In genomic region chr2:167999145-167999743, GRCm38 (mm10) we compare ENCODE assay signal across 21 mouse cellular contexts. TPM values are rescaled to one million over a fixed set of nuclear protein-coding genes. Genes with fewer than 3 reads are reported as not detected.
DNase-seq lines count a peak whose midpoint lies in the region; ATAC-seq and TF ChIP-seq lines count a peak whose summit lies in the region.
"Had no signal": no experiment of that assay in that cellular context is flagged by ENCODE, and none has a peak within 500 bp of the region (broad histone marks: within the 10 kb centered on the region; RNA-seq: fewer than 3 reads in every experiment).

No protein-coding gene starts in this region.

- H3K4me1 ChIP-seq in heart, postnatal 0 days (ENCODE audit: control insufficient read depth, insufficient read depth), result no peaks in the 10 kb centered on the region
- H3K4me1 ChIP-seq in liver, postnatal 0 days (ENCODE audit: insufficient read depth), result no peaks in the 10 kb centered on the region; the same call in 1 of the 2 replicates
- peaks cover 14% of the 10 kb centered on the region for H3K4me1 ChIP-seq in liver, embryonic 11.5 days (replicated peaks; ENCODE audit: control insufficient read depth, insufficient read depth, low read length)
- no peaks in the 10 kb centered on the region for H3K4me1 ChIP-seq in ES-Bruce4 (ENCODE audit: control insufficient read depth, insufficient read depth, low read length)

- H3K27ac ChIP-seq in heart, postnatal 0 days (ENCODE audit: low read depth), result no peak overlapping the region
- H3K27ac ChIP-seq in liver, postnatal 0 days (ENCODE audit: low read depth), result no peak overlapping the region
- no peak overlapping the region for H3K27ac ChIP-seq in liver, embryonic 11.5 days (ENCODE audit: low read depth, low read length)
- H3K27ac ChIP-seq in ES-Bruce4 (ENCODE audit: insufficient read depth, low read length), result no peak overlapping the region
- H3K27ac ChIP-seq: embryonic facial prominence, embryonic 12.5 days; liver, embryonic 13.5 days had no signal

- H3K9me3 ChIP-seq in heart, postnatal 0 days (replicated peaks; ENCODE audit: control insufficient read depth, low read length), result peaks cover 7% of the 10 kb centered on the region; the same call in 1 of the 2 replicates
- no peaks in the 10 kb centered on the region for H3K9me3 ChIP-seq in liver, postnatal 0 days (ENCODE audit: low read length)
- peaks cover 3% of the 10 kb centered on the region; the same call in 1 of the 2 replicates for H3K9me3 ChIP-seq in liver, embryonic 11.5 days (ENCODE audit: control insufficient read depth, low read length)
- H3K9me3 ChIP-seq in ES-Bruce4 (replicated peaks; ENCODE audit: control insufficient read depth, insufficient read depth, low read length, poor library complexity, severe bottlenecking), result no peaks in the 10 kb centered on the region
- H3K9me3 ChIP-seq: liver, embryonic 13.5 days had no signal

- peak; percentile 17 for TF ChIP-seq CTCF in heart, postnatal 0 days (IDR thresholded peaks at IDR 0.05; ENCODE audit: low read depth)
- TF ChIP-seq CTCF in liver, postnatal 0 days (IDR thresholded peaks at IDR 0.05; ENCODE audit: low read depth), result peak; percentile 34
- TF ChIP-seq CTCF in ES-Bruce4 (IDR thresholded peaks at IDR 0.05; ENCODE audit: low read depth, low read length), result peak; percentile 74

- no peak for TF ChIP-seq EP300 in heart, postnatal 0 days (IDR thresholded peaks at IDR 0.05; ENCODE audit: low read depth)
- TF ChIP-seq EP300 in liver, postnatal 0 days (IDR thresholded peaks at IDR 0.05; ENCODE audit: low read depth), result no peak
- TF ChIP-seq EP300 in ES-Bruce4 (IDR thresholded peaks at IDR 0.05; ENCODE audit: insufficient read depth, low read depth, low read length), result no peak

- peak; percentile 25; the same call in 1 of the 2 replicates for ATAC-seq in heart, postnatal 0 days (ENCODE audit: insufficient read depth, low read depth)
- no peak for ATAC-seq in liver, postnatal 0 days
- no peak for ATAC-seq in liver, embryonic 11.5 days (replicated peaks; ENCODE audit: low FRiP score)
- ATAC-seq in megakaryocyte-erythroid progenitor cell, adult 5-6 weeks (replicated peaks; ENCODE audit: low FRiP score, low TSS enrichment, poor library complexity, severe bottlenecking), result peak; percentile 42
- ATAC-seq: forebrain, postnatal 0 days had no signal

- no peak for TF ChIP-seq POLR2A in ES-Bruce4 (IDR thresholded peaks at IDR 0.05; ENCODE audit: insufficient read depth, low read length)

- no peaks in the 10 kb centered on the region for H3K36me3 ChIP-seq in heart, postnatal 0 days (replicated peaks; ENCODE audit: control insufficient read depth, insufficient read depth, low read length)
- no peaks in the 10 kb centered on the region for H3K36me3 ChIP-seq in liver, postnatal 0 days (replicated peaks; ENCODE audit: insufficient read depth, low read length)
- H3K36me3 ChIP-seq in liver, embryonic 11.5 days (ENCODE audit: control insufficient read depth, insufficient read depth, low read length), result no peaks in the 10 kb centered on the region; the same call in 1 of the 2 replicates
- H3K36me3 ChIP-seq in ES-Bruce4 (ENCODE audit: control insufficient read depth, insufficient read depth, low read length, poor library complexity, severe bottlenecking), result no peaks in the 10 kb centered on the region
- H3K36me3 ChIP-seq: embryonic facial prominence, embryonic 12.5 days; heart, embryonic 12.5 days had no signal

- 64% methylated on average over 3 of the region's 3 CpGs for WGBS in heart, postnatal 0 days
- WGBS in liver, postnatal 0 days (ENCODE audit: insufficient replicate concordance), result 79% methylated on average over 3 of the region's 3 CpGs
- WGBS in liver, embryonic 11.5 days, result 81% methylated on average over 3 of the region's 3 CpGs

- no peak for DNase-seq in heart, postnatal 0 days (ENCODE audit: low spot score)
- DNase-seq in heart, adult 8-10 months (ENCODE audit: low spot score), result no peak
- no peak for DNase-seq in liver, postnatal 0 days
- no peak for DNase-seq in liver, embryonic 11.5 days (ENCODE audit: low spot score)
- no peak for DNase-seq in spleen, postnatal 36 days (ENCODE audit: low spot score in 2 of 2)
- no peak for DNase-seq in urinary bladder, postnatal 25 days (ENCODE audit: low spot score)
- DNase-seq: B cell, adult 2 months; cerebellum, postnatal 36 days; forebrain, postnatal 0 days; gastrocnemius, postnatal 10 days; heart, postnatal 4 days; kidney, postnatal 10 days; layer of hippocampus, adult 9-11 months; liver, embryonic 13.5 days; thymus, adult 2 months had no signal

- H3K9ac ChIP-seq in heart, postnatal 0 days (replicated peaks; ENCODE audit: low read depth, low read length), result no peak overlapping the region
- no peak overlapping the region for H3K9ac ChIP-seq in liver, postnatal 0 days (replicated peaks)
- H3K9ac ChIP-seq in liver, embryonic 11.5 days (ENCODE audit: low read depth, low read length), result no peak overlapping the region
- no peak overlapping the region for H3K9ac ChIP-seq in ES-Bruce4 (ENCODE audit: low read depth, poor library complexity, severe bottlenecking)
- H3K9ac ChIP-seq: embryonic facial prominence, embryonic 12.5 days; forebrain, postnatal 0 days; heart, embryonic 12.5 days; liver, embryonic 13.5 days had no signal

- H3K4me2 ChIP-seq in heart, postnatal 0 days (ENCODE audit: low read depth, low read length), result no peak overlapping the region
- no peak overlapping the region for H3K4me2 ChIP-seq in liver, postnatal 0 days (ENCODE audit: low read depth, low read length)
- H3K4me2 ChIP-seq in liver, embryonic 11.5 days, result no peak overlapping the region
- H3K4me2 ChIP-seq: embryonic facial prominence, embryonic 12.5 days; heart, embryonic 12.5 days; liver, embryonic 13.5 days had no signal

- no peaks in the 10 kb centered on the region for H3K27me3 ChIP-seq in heart, postnatal 0 days (ENCODE audit: control insufficient read depth, insufficient read depth, low read length)
- no peaks in the 10 kb centered on the region for H3K27me3 ChIP-seq in liver, postnatal 0 days (ENCODE audit: insufficient read depth, low read length)
- H3K27me3 ChIP-seq in liver, embryonic 11.5 days (replicated peaks; ENCODE audit: control insufficient read depth, insufficient read depth, low read length), result no peaks in the 10 kb centered on the region; the same call in 1 of the 2 replicates
- H3K27me3 ChIP-seq in ES-Bruce4 (ENCODE audit: control insufficient read depth, insufficient read depth, low read length, poor library complexity, severe bottlenecking), result no peaks in the 10 kb centered on the region
- H3K27me3 ChIP-seq: embryonic facial prominence, embryonic 12.5 days; megakaryocyte, embryonic 14.5 days had no signal

- no peak overlapping the region for H3K4me3 ChIP-seq in heart, postnatal 0 days (ENCODE audit: low read depth, low read length)
- H3K4me3 ChIP-seq in liver, postnatal 0 days (ENCODE audit: low read depth, low read length), result no peak overlapping the region
- H3K4me3 ChIP-seq in liver, embryonic 11.5 days (ENCODE audit: low read depth, low read length), result no peak overlapping the region
- no peak overlapping the region for H3K4me3 ChIP-seq in ES-Bruce4 (ENCODE audit: low read depth, low read length)
- H3K4me3 ChIP-seq: embryonic facial prominence, embryonic 12.5 days; heart, embryonic 12.5 days; liver, embryonic 13.5 days; megakaryocyte, embryonic 14.5 days had no signal

RNA-seq across cellular contexts. Expression of gene Ripor3, which starts 11.2 kb away (rescaled TPM):
- total RNA-seq in heart, postnatal 0 days (2014; rRNA removed; ENCODE audit: low replicate concordance), result 1.2 and 1.9 TPM in 2 replicates
- 0.29 and 0.36 TPM in 2 replicates for polyA plus RNA-seq in heart, postnatal 0 days (2015; fragmentation: Nextera tagmentation; extraction: Ambion mirVana)
- total RNA-seq in heart, adult 8-10 months (2022), result under 1 TPM; 0.25 to 0.66 (median 0.53) TPM
- polyA plus RNA-seq in liver, postnatal 0 days (2015; fragmentation: Nextera tagmentation; extraction: Ambion mirVana), result 1.4 TPM in 2 replicates
- 3.1 and 3.6 TPM in 2 replicates for polyA plus RNA-seq in liver, embryonic 11.5 days (2014; fragmentation: Nextera tagmentation; extraction: Ambion mirVana)
- 1.8 and 2.4 TPM in 2 replicates for polyA plus RNA-seq in ES-Bruce4 (2011; ENCODE audit: insufficient read depth, insufficient read length, low read depth, missing spikeins)
- total RNA-seq in megakaryocyte-erythroid progenitor cell, adult 5-6 weeks (2014; fragmentation: Nextera tagmentation), result not detected in 2 replicates
- total RNA-seq in megakaryocyte-erythroid progenitor cell, adult 5-6 weeks (2017), result 0.42 TPM in 1 of 2 replicates, not detected in the other
- total RNA-seq: monocyte, adult 5-6 weeks had no signal

Comparison
In these comparisons a context has a peak if more than half of its experiments do, and no peak if none do; other contexts are left out.
1. ATAC-seq: peak in heart, postnatal 0 days (single experiment) and megakaryocyte-erythroid progenitor cell, adult 5-6 weeks (single experiment); none in liver, postnatal 0 days (single experiment) and liver, embryonic 11.5 days (single experiment).
2. CTCF ChIP-seq: peak in every context shown above with its lines; median percentile 74 in ES-Bruce4; 34 in liver, postnatal 0 days; 17 in heart, postnatal 0 days.